Mouse (Mus musculus): ENCODE measurements at regions not wholly inside any gene's neighbourhood (a gene's known extent, or its start where the extent isn't known, plus 50 kb on each side); places are given as distances from the start of the nearest gene placed in this dataset.
A peak's percentile ranks its signal among the peaks of the same experiment; 100 is the strongest.

- no peak overlapping the region for H3K27ac ChIP-seq
- no peaks in the 10 kb centered on the region for H3K27me3 ChIP-seq
- no peak overlapping the region for H3K9ac ChIP-seq
- no peak overlapping the region for H3K4me2 ChIP-seq
- H3K36me3 ChIP-seq = no peaks in the 10 kb centered on the region
- no peaks in the 10 kb centered on the region for H3K9me3 ChIP-seq
- no peak for ATAC-seq (ENCODE audit: borderline replicate concordance, extremely low read depth, low FRiP score, low TSS enrichment)
- H3K4me3 ChIP-seq = no peak overlapping the region
- peaks cover 23% of the 10 kb centered on the region for H3K4me1 ChIP-seq
- WGBS = 75% methylated on average over 10 of the region's 10 CpGs
These were observed 178.6 kb downstream of the Phlda1 start for GRCm38 (mm10) chr10:111684409-111685346.

GRCm38 (mm10) chr10:111686585-111686984, 180.5 kb downstream of the Phlda1 start:
- no peaks in the 10 kb centered on the region for H3K27me3 ChIP-seq
- H3K9me3 ChIP-seq = no peaks in the 10 kb centered on the region
- no peak overlapping the region for H3K4me2 ChIP-seq
- no peak for ATAC-seq (ENCODE audit: borderline replicate concordance, extremely low read depth, low FRiP score, low TSS enrichment)
- H3K36me3 ChIP-seq = no peaks in the 10 kb centered on the region
- H3K4me3 ChIP-seq = no peak overlapping the region
- no peak overlapping the region for H3K9ac ChIP-seq
- H3K4me1 ChIP-seq = peaks cover 26% of the 10 kb centered on the region
- WGBS = 57% methylated on average over 5 of the region's 5 CpGs
- no peak overlapping the region for H3K27ac ChIP-seq

- Histone ChIP-seq H3K27ac (peak overlapping the region; percentile 81), H3K9ac (no peak overlapping the region), H3K4me1 (peaks cover 35% of the 10 kb centered on the region), H3K27me3 (no peaks in the 10 kb centered on the region), H3K4me3 (no peak overlapping the region), H3K4me2 (no peak overlapping the region), H3K9me3 (no peaks in the 10 kb centered on the region), H3K36me3 (no peaks in the 10 kb centered on the region)
- peak; percentile 97 for ATAC-seq (ENCODE audit: borderline replicate concordance, extremely low read depth, low FRiP score, low TSS enrichment)
- 24% methylated on average over 10 of the region's 10 CpGs for WGBS
These were observed 183.5 kb downstream of the Phlda1 start for GRCm38 (mm10) chr10:111689587-111689986.

- H3K27me3 ChIP-seq = no peaks in the 10 kb centered on the region
- H3K36me3 ChIP-seq = no peaks in the 10 kb centered on the region
- H3K4me3 ChIP-seq = no peak overlapping the region
- no peak overlapping the region for H3K27ac ChIP-seq
- H3K4me2 ChIP-seq = no peak overlapping the region
- H3K9me3 ChIP-seq = no peaks in the 10 kb centered on the region
- ATAC-seq (ENCODE audit: borderline replicate concordance, extremely low read depth, low FRiP score, low TSS enrichment) = no peak
- no peak overlapping the region for H3K9ac ChIP-seq
- peaks cover 35% of the 10 kb centered on the region for H3K4me1 ChIP-seq
These were observed 187.7 kb downstream of the Phlda1 start for GRCm38 (mm10) chr10:111693762-111694161.

GRCm38 (mm10) chr10:111694227-111695200, 188.4 kb downstream of the Phlda1 start:
- Histone ChIP-seq H3K4me1 (peaks cover 29% of the 10 kb centered on the region), H3K27me3 (no peaks in the 10 kb centered on the region), H3K4me3 (no peak overlapping the region), H3K9me3 (no peaks in the 10 kb centered on the region), H3K36me3 (no peaks in the 10 kb centered on the region), H3K27ac (no peak overlapping the region; the same call in 1 of the 2 replicates), H3K9ac (no peak overlapping the region), H3K4me2 (no peak overlapping the region)
- ATAC-seq (ENCODE audit: borderline replicate concordance, extremely low read depth, low FRiP score, low TSS enrichment) = no peak
- WGBS = 43% methylated on average over 6 of the region's 6 CpGs

- H3K9ac ChIP-seq = no peak overlapping the region
- H3K4me1 ChIP-seq = peaks cover 21% of the 10 kb centered on the region
- H3K9me3 ChIP-seq = no peaks in the 10 kb centered on the region
- H3K27ac ChIP-seq = peak overlapping the region; percentile 82
- H3K4me2 ChIP-seq = no peak overlapping the region
- H3K27me3 ChIP-seq = no peaks in the 10 kb centered on the region
- 43% methylated on average over 4 of the region's 4 CpGs for WGBS
- no peaks in the 10 kb centered on the region for H3K36me3 ChIP-seq
- peak; percentile 95 for ATAC-seq (ENCODE audit: borderline replicate concordance, extremely low read depth, low FRiP score, low TSS enrichment)
- H3K4me3 ChIP-seq = no peak overlapping the region
These were observed 190.1 kb downstream of the Phlda1 start for GRCm38 (mm10) chr10:111695918-111696760.

GRCm38 (mm10) chr10:111696987-111697386, 190.9 kb downstream of the Phlda1 start:
- no peak overlapping the region for H3K4me2 ChIP-seq
- peaks cover 21% of the 10 kb centered on the region for H3K4me1 ChIP-seq
- H3K36me3 ChIP-seq = no peaks in the 10 kb centered on the region
- H3K27ac ChIP-seq = peak overlapping the region; percentile 64
- H3K27me3 ChIP-seq = no peaks in the 10 kb centered on the region
- H3K9ac ChIP-seq = no peak overlapping the region
- H3K9me3 ChIP-seq = no peaks in the 10 kb centered on the region
- WGBS = 67% methylated on average over 2 of the region's 2 CpGs
- peak; percentile 8; the same call in 1 of the 2 replicates for ATAC-seq (ENCODE audit: borderline replicate concordance, extremely low read depth, low FRiP score, low TSS enrichment)
- no peak overlapping the region for H3K4me3 ChIP-seq

GRCm38 (mm10) chr10:111699557-111700508, 193.7 kb downstream of the Phlda1 start:
- Histone ChIP-seq H3K36me3 (no peaks in the 10 kb centered on the region), H3K27me3 (no peaks in the 10 kb centered on the region), H3K27ac (no peak overlapping the region), H3K9ac (no peak overlapping the region), H3K9me3 (no peaks in the 10 kb centered on the region), H3K4me1 (peaks cover 9% of the 10 kb centered on the region), H3K4me3 (no peak overlapping the region), H3K4me2 (no peak overlapping the region)
- 71% methylated on average over 16 of the region's 16 CpGs for WGBS
- ATAC-seq (ENCODE audit: borderline replicate concordance, extremely low read depth, low FRiP score, low TSS enrichment) = no peak

GRCm38 (mm10) chr10:111700570-111700969, 194.5 kb downstream of the Phlda1 start:
- Histone ChIP-seq H3K9me3 (no peaks in the 10 kb centered on the region), H3K27ac (no peak overlapping the region), H3K4me3 (no peak overlapping the region), H3K27me3 (no peaks in the 10 kb centered on the region), H3K4me1 (peaks cover 4% of the 10 kb centered on the region; the same call in 1 of the 2 replicates), H3K4me2 (no peak overlapping the region), H3K9ac (no peak overlapping the region), H3K36me3 (no peaks in the 10 kb centered on the region)
- 78% methylated on average over 3 of the region's 3 CpGs for WGBS
- no peak for ATAC-seq (ENCODE audit: borderline replicate concordance, extremely low read depth, low FRiP score, low TSS enrichment)

GRCm38 (mm10) chr10:111701138-111701537, 195.1 kb downstream of the Phlda1 start:
- H3K4me3 ChIP-seq = no peak overlapping the region
- no peaks in the 10 kb centered on the region for H3K9me3 ChIP-seq
- no peak for ATAC-seq (ENCODE audit: borderline replicate concordance, extremely low read depth, low FRiP score, low TSS enrichment)
- no peak overlapping the region for H3K27ac ChIP-seq
- H3K4me1 ChIP-seq = no peaks in the 10 kb centered on the region
- no peaks in the 10 kb centered on the region for H3K36me3 ChIP-seq
- 42% methylated on average over 4 of the region's 4 CpGs for WGBS
- no peaks in the 10 kb centered on the region for H3K27me3 ChIP-seq
- H3K4me2 ChIP-seq = no peak overlapping the region
- H3K9ac ChIP-seq = no peak overlapping the region
